Mouse (Mus musculus) embryonic facial prominence, embryonic 11.5 days (tissue): ENCODE measurements around the gene Zdhhc14. TPM values are rescaled to one million over a fixed set of nuclear protein-coding genes. Genes with fewer than 3 reads are reported as not detected.

Experiments used
- ATAC-seq: fragments of 200-750 bp; cut with Nextera tagmentation; replicated peaks from 2 replicates; pipeline ENCODE4 v1.8.0; 2017; ENCODE audit warnings: low read depth; ENCODE audit not compliant: insufficient number of reproducible peaks, low FRiP score, low TSS enrichment
- DNase-seq: peaks from one replicate; pipeline ENCODE4 v3.0.0-alpha.2; 2015; ENCODE audit warnings: low spot score
- H3K27ac ChIP-seq: fragments of 300-500 bp; sonication (generic); replicated peaks from 2 replicates; pipeline ENCODE4 v1.5.1; 2014; ENCODE audit warnings: mild to moderate bottlenecking, low read depth, low read length, control low read depth
- H3K27me3 ChIP-seq: fragments of 300-500 bp; sonication (generic); 2 replicates; pipeline ENCODE4 v1.6.1; 2014; ENCODE audit warnings: mild to moderate bottlenecking, low read length, moderate library complexity, mixed read lengths; ENCODE audit not compliant: control insufficient read depth, insufficient read depth
- H3K36me3 ChIP-seq: fragments of 300-500 bp; sonication (generic); replicated peaks from 2 replicates; pipeline ENCODE4 v1.6.1; 2014; ENCODE audit warnings: low read depth, mild to moderate bottlenecking, low read length, moderate library complexity, mixed read lengths; ENCODE audit not compliant: control insufficient read depth, insufficient read depth
- H3K4me1 ChIP-seq: fragments of 300-500 bp; sonication (generic); 2 replicates; pipeline ENCODE4 v1.6.1; 2014; ENCODE audit warnings: low read length, mixed read lengths; ENCODE audit not compliant: control insufficient read depth, insufficient read depth
- H3K4me2 ChIP-seq: fragments of 300-500 bp; sonication (generic); 2 replicates; pipeline ENCODE4 v1.6.1; 2014; ENCODE audit warnings: low read depth, mild to moderate bottlenecking, control low read depth, low read length, moderate library complexity
- H3K4me3 ChIP-seq: fragments of 300-500 bp; sonication (generic); 2 replicates; pipeline ENCODE4 v1.5.1; 2014; ENCODE audit warnings: low read depth, low read length, control low read depth
- H3K9ac ChIP-seq: fragments of 300-500 bp; sonication (generic); replicated peaks from 2 replicates; pipeline ENCODE4 v1.6.1; 2014; ENCODE audit warnings: mild to moderate bottlenecking, control low read depth, low read length
- H3K9me3 ChIP-seq: fragments of 300-500 bp; sonication (generic); replicated peaks from 2 replicates; pipeline ENCODE4 v1.6.1; 2016; ENCODE audit warnings: mild to moderate bottlenecking, low read length, inconsistent platforms, mixed read lengths; ENCODE audit not compliant: control insufficient read depth
- WGBS: fragments of 180-500 bp; shearing (Covaris S2); extraction: QIAGEN DNeasy Blood & Tissue Kit; methylation state at CpG from one replicate; pipeline ENCODE4 v1.1.7; 2014; 5-methylcytosine and 5-hydroxymethylcytosine counted together
- polyA plus RNA-seq: library from polyadenylated mRNA; unstranded; fragments of >200 nt; fragmentation: Nextera tagmentation; extraction: Ambion mirVana; gene quantifications from 2 replicates; pipeline ENCODE4 v1.2.1, GENCODE M21; 2014

Zdhhc14 gene
- polyA plus RNA-seq, 1 experiment from 2014 or later = 2.0 TPM

- ATAC-seq (no peak), DNase-seq (no peak)
- Histone ChIP-seq H3K4me3 (no peak overlapping the region), H3K9me3 (no peaks in the 10 kb centered on the region), H3K36me3 (no peaks in the 10 kb centered on the region), H3K9ac (no peak overlapping the region), H3K27me3 (no peaks in the 10 kb centered on the region), H3K4me2 (no peak overlapping the region), H3K4me1 (no peaks in the 10 kb centered on the region), H3K27ac (no peak overlapping the region)
- WGBS = 92% methylated on average over 6 of the region's 6 CpGs
Observed at GRCm38 (mm10) chr17:5549460-5549859, 57.1 kb downstream of the Zdhhc14 start.

- Histone ChIP-seq H3K4me2 (no peak overlapping the region), H3K4me1 (no peaks in the 10 kb centered on the region), H3K9me3 (no peaks in the 10 kb centered on the region), H3K9ac (no peak overlapping the region), H3K4me3 (no peak overlapping the region), H3K27ac (no peak overlapping the region), H3K27me3 (no peaks in the 10 kb centered on the region), H3K36me3 (no peaks in the 10 kb centered on the region)
- DNase-seq (no peak), ATAC-seq (no peak)
- 91% methylated on average over 10 of the region's 10 CpGs for WGBS
Observed at GRCm38 (mm10) chr17:5550444-5550843, 58.1 kb downstream of the Zdhhc14 start.

- Histone ChIP-seq H3K4me1 (no peaks in the 10 kb centered on the region), H3K4me3 (no peak overlapping the region), H3K27me3 (no peaks in the 10 kb centered on the region), H3K9ac (no peak overlapping the region), H3K27ac (no peak overlapping the region), H3K4me2 (no peak overlapping the region), H3K36me3 (no peaks in the 10 kb centered on the region), H3K9me3 (no peaks in the 10 kb centered on the region)
- DNase-seq (no peak), ATAC-seq (no peak)
- WGBS = 81% methylated on average over 3 of the region's 3 CpGs
Observed at GRCm38 (mm10) chr17:5551136-5551535, 58.8 kb downstream of the Zdhhc14 start.

GRCm38 (mm10) chr17:5552036-5552760 is 59.8 kb downstream of the Zdhhc14 start:
- Histone ChIP-seq H3K9me3 (no peaks in the 10 kb centered on the region), H3K9ac (no peak overlapping the region)
- WGBS = 64% methylated on average over 14 of the region's 14 CpGs

GRCm38 (mm10) chr17:5553556-5553955 is 61.2 kb downstream of the Zdhhc14 start:
- WGBS = 88% methylated on average over 5 of the region's 5 CpGs

More at GRCm38 (mm10) chr17:5552036-5552760, 59.8 kb downstream of the Zdhhc14 start:
- ATAC-seq (no peak), DNase-seq (no peak)
- no peaks in the 10 kb centered on the region for H3K4me1 ChIP-seq
- H3K36me3 ChIP-seq = no peaks in the 10 kb centered on the region
- H3K27ac ChIP-seq = no peak overlapping the region
- H3K27me3 ChIP-seq = no peaks in the 10 kb centered on the region
- no peak overlapping the region for H3K4me3 ChIP-seq
- no peak overlapping the region for H3K4me2 ChIP-seq

GRCm38 (mm10) chr17:5554573-5554972 is 62.2 kb downstream of the Zdhhc14 start:
- Histone ChIP-seq H3K9ac (no peak overlapping the region), H3K36me3 (no peaks in the 10 kb centered on the region), H3K4me1 (no peaks in the 10 kb centered on the region), H3K4me2 (no peak overlapping the region), H3K9me3 (no peaks in the 10 kb centered on the region), H3K4me3 (no peak overlapping the region), H3K27me3 (no peaks in the 10 kb centered on the region), H3K27ac (no peak overlapping the region)
- DNase-seq = no peak
- ATAC-seq = no peak
- WGBS = 85% methylated on average over 2 of the region's 2 CpGs

More at GRCm38 (mm10) chr17:5553556-5553955, 61.2 kb downstream of the Zdhhc14 start:
- Histone ChIP-seq H3K27me3 (no peaks in the 10 kb centered on the region), H3K36me3 (no peaks in the 10 kb centered on the region), H3K27ac (no peak overlapping the region), H3K9me3 (no peaks in the 10 kb centered on the region), H3K4me2 (no peak overlapping the region), H3K4me1 (no peaks in the 10 kb centered on the region), H3K4me3 (no peak overlapping the region), H3K9ac (no peak overlapping the region)
- DNase-seq (no peak), ATAC-seq (no peak)

GRCm38 (mm10) chr17:5556568-5556967 is 64.2 kb downstream of the Zdhhc14 start:
- Histone ChIP-seq H3K4me3 (no peak overlapping the region), H3K36me3 (no peaks in the 10 kb centered on the region), H3K9me3 (no peaks in the 10 kb centered on the region), H3K9ac (no peak overlapping the region), H3K27me3 (no peaks in the 10 kb centered on the region), H3K27ac (no peak overlapping the region), H3K4me2 (no peak overlapping the region), H3K4me1 (no peaks in the 10 kb centered on the region)
- DNase-seq (no peak), ATAC-seq (no peak)
- 70% methylated on average over 8 of the region's 8 CpGs for WGBS

GRCm38 (mm10) chr17:5560212-5560611 is 67.9 kb downstream of the Zdhhc14 start:
- Histone ChIP-seq H3K27ac (no peak overlapping the region), H3K36me3 (no peaks in the 10 kb centered on the region), H3K9ac (no peak overlapping the region), H3K4me2 (no peak overlapping the region), H3K4me1 (no peaks in the 10 kb centered on the region), H3K27me3 (no peaks in the 10 kb centered on the region), H3K4me3 (no peak overlapping the region), H3K9me3 (no peaks in the 10 kb centered on the region)
- DNase-seq (no peak), ATAC-seq (no peak)
- 88% methylated on average over 4 of the region's 4 CpGs for WGBS
